9 mouse cellular contexts compared by ENCODE assay signal in the genomic region with DNA sequence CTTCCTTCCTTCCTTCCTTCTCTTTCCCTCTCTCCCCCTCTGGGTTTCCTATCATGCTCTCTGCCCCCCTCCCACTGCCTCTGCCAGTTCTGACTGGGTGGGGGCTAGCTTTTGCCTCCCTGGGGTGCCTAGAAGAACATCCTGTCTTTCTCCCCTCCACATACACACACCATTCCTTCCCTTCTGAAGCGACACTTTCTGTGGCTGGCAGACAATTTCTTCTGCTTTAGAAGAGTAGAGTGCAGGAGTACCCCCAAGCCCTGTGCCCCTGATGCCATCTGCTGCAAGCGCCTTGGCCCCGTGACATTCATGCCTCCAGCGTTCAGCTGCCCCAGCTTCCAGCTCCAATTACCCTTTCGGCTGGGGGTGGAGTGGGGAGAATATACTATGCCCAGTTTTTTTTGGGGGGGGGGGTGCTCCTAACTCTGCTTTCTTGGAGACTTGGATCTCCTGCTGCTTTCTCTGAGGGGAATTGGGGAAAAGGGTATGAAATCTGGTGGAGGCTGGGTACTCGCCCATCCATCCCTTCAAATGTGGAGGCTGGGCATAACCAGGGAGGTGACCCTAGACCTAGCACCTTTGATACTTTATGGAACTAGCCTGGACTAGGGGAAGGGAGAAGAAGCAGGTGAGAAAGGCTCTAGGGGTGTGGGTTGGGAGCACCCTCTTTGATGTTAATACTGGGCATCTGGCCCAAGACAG. TPM values are rescaled to one million over a fixed set of nuclear protein-coding genes. Genes with fewer than 3 reads are reported as not detected.
DNase-seq lines count a peak whose midpoint lies in the region; ATAC-seq and TF ChIP-seq lines count a peak whose summit lies in the region.
"Had no signal": no experiment of that assay in that cellular context is flagged by ENCODE, and none has a peak within 500 bp of the region (broad histone marks: within the 10 kb centered on the region; RNA-seq: fewer than 3 reads in every experiment).

No protein-coding gene starts in this region.

- no peaks in the 10 kb centered on the region for H3K27me3 ChIP-seq in erythroblast, embryonic 14.5 days (ENCODE audit: control insufficient read depth)
- no peaks in the 10 kb centered on the region for H3K27me3 ChIP-seq in limb, embryonic 14.5 days (ENCODE audit: control insufficient read depth, insufficient read depth, low read length)
- no peaks in the 10 kb centered on the region for H3K27me3 ChIP-seq in stomach, embryonic 14.5 days (ENCODE audit: control insufficient read depth, insufficient read depth, low read length)

- H3K27ac ChIP-seq in limb, embryonic 14.5 days (replicated peaks; ENCODE audit: low read depth, low read length), result peak overlapping the region; percentile 73
- H3K27ac ChIP-seq in stomach, embryonic 14.5 days (ENCODE audit: low read length), result peak overlapping the region; percentile 76

- TF ChIP-seq POLR2A in limb, embryonic 14.5 days (IDR thresholded peaks at IDR 0.05; ENCODE audit: borderline replicate concordance, extremely low read depth, insufficient read depth, insufficient read length), result no peak

- H3K4me1 ChIP-seq in erythroblast, embryonic 14.5 days (ENCODE audit: control insufficient read depth), result peaks cover 99% of the 10 kb centered on the region
- H3K4me1 ChIP-seq in limb, embryonic 14.5 days (ENCODE audit: control insufficient read depth, insufficient read depth, low read length), result peaks cover 92% of the 10 kb centered on the region
- peaks cover 94% of the 10 kb centered on the region for H3K4me1 ChIP-seq in stomach, embryonic 14.5 days (ENCODE audit: control insufficient read depth, insufficient read depth, low read length)

- H3K4me2 ChIP-seq in limb, embryonic 14.5 days (replicated peaks; ENCODE audit: low read depth, low read length, severe bottlenecking), result peak overlapping the region; percentile 50
- peak overlapping the region; percentile 23 for H3K4me2 ChIP-seq in stomach, embryonic 14.5 days (replicated peaks; ENCODE audit: low read depth, low read length)

- ATAC-seq in erythroblast, adult 5-6 weeks (replicated peaks; ENCODE audit: low FRiP score, poor library complexity, severe bottlenecking), result no peak
- no peak for ATAC-seq in limb, embryonic 14.5 days (ENCODE audit: low FRiP score, low read depth)
- ATAC-seq in stomach, embryonic 14.5 days (ENCODE audit: insufficient number of reproducible peaks, insufficient read depth, low FRiP score, low read depth), result no peak

- H3K9me3 ChIP-seq in erythroblast, embryonic 14.5 days (ENCODE audit: control insufficient read depth, low read length), result no peaks in the 10 kb centered on the region
- H3K9me3 ChIP-seq in limb, embryonic 14.5 days (ENCODE audit: control insufficient read depth, low read length), result no peaks in the 10 kb centered on the region
- H3K9me3 ChIP-seq in stomach, embryonic 14.5 days (ENCODE audit: control insufficient read depth, low read depth, low read length), result no peaks in the 10 kb centered on the region

- DNase-seq in right cerebral cortex, postnatal 14 days, result peak; percentile 28
- no peak for DNase-seq in right cerebral cortex, postnatal 4 days
- peak; percentile 25 for DNase-seq in heart, adult 8-10 months (ENCODE audit: low spot score)
- DNase-seq in limb, embryonic 14.5 days (ENCODE audit: low spot score), result no peak
- DNase-seq in MN1 (ENCODE audit: low spot score), result no peak

- 24% methylated on average over 6 of the region's 6 CpGs for WGBS in limb, embryonic 14.5 days
- 23% methylated on average over 6 of the region's 6 CpGs for WGBS in stomach, embryonic 14.5 days

- H3K36me3 ChIP-seq in erythroblast, embryonic 14.5 days (ENCODE audit: control insufficient read depth), result peaks cover 30% of the 10 kb centered on the region
- H3K36me3 ChIP-seq in limb, embryonic 14.5 days (ENCODE audit: control insufficient read depth, insufficient read depth, low read length), result peaks cover 6% of the 10 kb centered on the region; the same call in 1 of the 2 replicates
- no peaks in the 10 kb centered on the region for H3K36me3 ChIP-seq in stomach, embryonic 14.5 days (ENCODE audit: control insufficient read depth, insufficient read depth, low read length)

- peak overlapping the region; percentile 7 for H3K4me3 ChIP-seq in erythroblast, embryonic 14.5 days (replicated peaks)
- no peak overlapping the region for H3K4me3 ChIP-seq in limb, embryonic 14.5 days (replicated peaks; ENCODE audit: low read length)
- no peak overlapping the region for H3K4me3 ChIP-seq in stomach, embryonic 14.5 days (ENCODE audit: low read depth, low read length)

- H3K9ac ChIP-seq in limb, embryonic 14.5 days (ENCODE audit: low read depth, low read length, severe bottlenecking), result peak overlapping the region; percentile 28; the same call in 1 of the 2 replicates
- no peak overlapping the region for H3K9ac ChIP-seq in stomach, embryonic 14.5 days (replicated peaks; ENCODE audit: low read depth, low read length)

RNA-seq across cellular contexts. Expression of a gene that starts 7.5 kb away (rescaled TPM):
- 3.2 TPM in 2 replicates for polyA plus RNA-seq in erythroblast, embryonic 14.5 days (2012)
- total RNA-seq in erythroblast, adult 5-6 weeks (2015; ENCODE audit: low replicate concordance), result 1.9 and 5.0 TPM in 2 replicates
- total RNA-seq in erythroblast, adult 5-6 weeks (2017; ENCODE audit: low replicate concordance), result 4.3 and 8.1 TPM in 2 replicates
- total RNA-seq in heart, adult 8-10 months (2022), result 10 to 100 TPM; 92.5 to 98.4 (median 95.1) TPM
- polyA plus RNA-seq in limb, embryonic 14.5 days (2012; rRNA removed), result 149 and 157 TPM in 2 replicates
- polyA plus RNA-seq in limb, embryonic 14.5 days (2014; fragmentation: Nextera tagmentation; extraction: Ambion mirVana), result 55.9 and 63.2 TPM in 2 replicates
- 61.4 and 62.9 TPM in 2 replicates for polyA plus RNA-seq in stomach, embryonic 14.5 days (2014; fragmentation: Nextera tagmentation; extraction: Ambion mirVana)

RNA-seq across cellular contexts. Expression of a gene that starts 18.7 kb away (rescaled TPM):
- 13.2 and 14.4 TPM in 2 replicates for polyA plus RNA-seq in erythroblast, embryonic 14.5 days (2012)
- 8.8 and 17.3 TPM in 2 replicates for total RNA-seq in erythroblast, adult 5-6 weeks (2015; ENCODE audit: low replicate concordance)
- total RNA-seq in erythroblast, adult 5-6 weeks (2017; ENCODE audit: low replicate concordance), result 10.3 and 17.6 TPM in 2 replicates
- total RNA-seq in heart, adult 8-10 months (2022), result 10 to 100 TPM; 44.4 to 49.9 (median 46.8) TPM
- 83.4 and 104 TPM in 2 replicates for polyA plus RNA-seq in limb, embryonic 14.5 days (2012; rRNA removed)
- 43.9 and 48.3 TPM in 2 replicates for polyA plus RNA-seq in limb, embryonic 14.5 days (2014; fragmentation: Nextera tagmentation; extraction: Ambion mirVana)
- 39.9 and 41.0 TPM in 2 replicates for polyA plus RNA-seq in stomach, embryonic 14.5 days (2014; fragmentation: Nextera tagmentation; extraction: Ambion mirVana)

RNA-seq across cellular contexts. Expression of a gene that starts 27.2 kb away (rescaled TPM):
- polyA plus RNA-seq in erythroblast, embryonic 14.5 days (2012), result 0.22 and 0.29 TPM in 2 replicates
- total RNA-seq in erythroblast, adult 5-6 weeks (2015; ENCODE audit: low replicate concordance), result not detected in 2 replicates
- 0.26 and 0.42 TPM in 2 replicates for total RNA-seq in erythroblast, adult 5-6 weeks (2017; ENCODE audit: low replicate concordance)
- total RNA-seq in heart, adult 8-10 months (2022), result 100 to 1,000 TPM in 2 of 4 experiments, 10 to 100 TPM in 2; 81.4 to 121 (median 101) TPM
- 1.8 and 2.5 TPM in 2 replicates for polyA plus RNA-seq in limb, embryonic 14.5 days (2012; rRNA removed)
- polyA plus RNA-seq in limb, embryonic 14.5 days (2014; fragmentation: Nextera tagmentation; extraction: Ambion mirVana), result 1.2 and 1.4 TPM in 2 replicates
- polyA plus RNA-seq in stomach, embryonic 14.5 days (2014; fragmentation: Nextera tagmentation; extraction: Ambion mirVana), result 1.7 and 2.3 TPM in 2 replicates

RNA-seq across cellular contexts. Expression of a gene that starts 46.9 kb away (rescaled TPM):
- polyA plus RNA-seq in erythroblast, embryonic 14.5 days (2012), result not detected in 2 replicates
- not detected in 2 replicates for total RNA-seq in erythroblast, adult 5-6 weeks (2015; ENCODE audit: low replicate concordance)
- total RNA-seq in erythroblast, adult 5-6 weeks (2017; ENCODE audit: low replicate concordance), result not detected in 2 replicates
- total RNA-seq in heart, adult 8-10 months (2022), result not detected
- polyA plus RNA-seq in limb, embryonic 14.5 days (2012; rRNA removed), result 0.11 TPM in 1 of 2 replicates, not detected in the other
- not detected in 2 replicates for polyA plus RNA-seq in limb, embryonic 14.5 days (2014; fragmentation: Nextera tagmentation; extraction: Ambion mirVana)
- polyA plus RNA-seq in stomach, embryonic 14.5 days (2014; fragmentation: Nextera tagmentation; extraction: Ambion mirVana), result not detected in 2 replicates
- total RNA-seq: gastrocnemius, adult 8-10 months had no signal

RNA-seq across cellular contexts. Expression of a gene that starts 47.4 kb away (rescaled TPM):
- 2.7 TPM in 2 replicates for polyA plus RNA-seq in erythroblast, embryonic 14.5 days (2012)
- 30.3 and 42.7 TPM in 2 replicates for total RNA-seq in erythroblast, adult 5-6 weeks (2015; ENCODE audit: low replicate concordance)
- total RNA-seq in erythroblast, adult 5-6 weeks (2017; ENCODE audit: low replicate concordance), result 26.1 and 26.3 TPM in 2 replicates
- 10 to 100 TPM; 72.1 to 84.3 (median 78.7) TPM for total RNA-seq in heart, adult 8-10 months (2022)
- polyA plus RNA-seq in limb, embryonic 14.5 days (2012; rRNA removed), result 76.9 and 81.1 TPM in 2 replicates
- 19.8 and 23.5 TPM in 2 replicates for polyA plus RNA-seq in limb, embryonic 14.5 days (2014; fragmentation: Nextera tagmentation; extraction: Ambion mirVana)
- polyA plus RNA-seq in stomach, embryonic 14.5 days (2014; fragmentation: Nextera tagmentation; extraction: Ambion mirVana), result 21.6 and 22.3 TPM in 2 replicates

Comparison
In these comparisons a context has a peak if more than half of its experiments do, and no peak if none do; other contexts are left out.
1. DNase-seq: peak in right cerebral cortex, postnatal 14 days (single experiment) and heart, adult 8-10 months (single experiment); none in right cerebral cortex, postnatal 4 days (single experiment), limb, embryonic 14.5 days (single experiment) and MN1 (single experiment).
2. RNA of a gene that starts 7.5 kb away (polyA plus RNA-seq): 55.9 to 157 TPM in limb, embryonic 14.5 days and 61.4 to 62.9 TPM in stomach, embryonic 14.5 days; 3.2 TPM in erythroblast, embryonic 14.5 days; every median in the first group is over 10 times any median in the second.